Mouse (Mus musculus) cerebellum, postnatal 10 days (tissue): ENCODE results near the gene Olfr1288.

Source experiments
- DNase-seq, 2 experiments: peaks; one replicate each; pipeline ENCODE4 v3.0.0; 2021; ENCODE audit warnings: mixed read lengths in 2 of 2

The Olfr1288 gene

DNA sequence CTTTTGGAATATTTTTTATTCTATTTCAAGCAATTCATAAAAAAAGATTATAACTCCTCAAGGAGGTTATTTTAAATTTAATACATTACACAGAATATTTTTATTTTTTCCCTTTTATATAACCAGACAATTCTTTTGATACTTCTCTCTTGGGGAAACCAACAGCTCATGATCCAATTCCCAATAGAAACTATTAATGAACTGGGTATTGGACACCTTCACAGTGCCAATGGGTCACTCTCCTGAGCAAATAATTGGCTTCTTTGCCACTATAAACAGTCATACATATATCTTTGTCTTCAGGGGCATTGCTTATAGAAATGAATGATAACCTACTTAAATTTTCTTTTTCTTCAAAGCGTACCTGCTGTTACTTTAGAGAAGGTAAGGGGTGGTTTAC is at the start of gene Olfr1288:
Gene Olfr1288, plus strand, starts transcription at position 301 of the 400 bp plus-strand sequence.
- no peak for DNase-seq

DNA sequence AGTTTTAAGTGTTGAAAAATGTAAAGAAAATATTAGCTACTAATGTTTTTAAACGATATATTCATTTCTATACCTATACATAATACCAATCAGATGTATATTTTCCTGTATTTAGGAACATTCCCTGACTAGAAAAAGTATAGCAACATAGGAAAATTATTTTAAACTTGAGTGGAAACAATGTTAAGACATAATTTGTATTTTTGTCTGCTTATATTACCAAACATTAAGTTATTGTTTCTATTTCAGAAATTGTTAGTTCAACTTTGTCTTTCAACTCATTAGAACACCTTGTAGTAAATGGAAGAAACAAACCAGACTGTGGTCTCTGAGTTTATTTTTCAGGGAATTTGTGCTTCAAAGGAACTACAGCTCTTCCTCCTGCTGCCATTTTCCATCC is 25.1 kb upstream of the Olfr1288 start, which contains the start of gene Olfr1287:
Gene Olfr1287, plus strand, starts transcription at position 301 of the 400 bp plus-strand sequence.
- no peak for DNase-seq

DNA sequence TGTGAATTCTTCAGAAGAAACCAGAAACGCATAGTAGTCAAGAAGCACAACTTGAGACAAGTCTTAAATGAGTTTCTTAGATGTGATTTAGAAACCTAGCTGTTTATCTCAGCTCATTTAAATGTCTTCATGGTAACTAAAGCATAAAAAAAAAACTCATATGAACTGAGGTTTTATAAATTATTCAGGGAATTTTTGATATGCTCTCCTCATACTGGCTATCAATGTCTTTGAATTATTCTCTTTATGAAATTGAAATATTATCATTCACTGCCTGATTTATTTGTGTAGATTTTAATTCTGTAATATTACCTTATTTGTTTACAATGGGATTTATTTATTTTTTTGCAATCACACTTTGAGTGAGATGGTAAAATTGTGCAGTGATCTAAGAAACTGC is 6.6 kb downstream of the Olfr1288 start, which contains the start of gene Olfr1289:
Gene Olfr1289, plus strand, starts transcription at position 301 of the 400 bp plus-strand sequence.
- no peak for DNase-seq

DNA sequence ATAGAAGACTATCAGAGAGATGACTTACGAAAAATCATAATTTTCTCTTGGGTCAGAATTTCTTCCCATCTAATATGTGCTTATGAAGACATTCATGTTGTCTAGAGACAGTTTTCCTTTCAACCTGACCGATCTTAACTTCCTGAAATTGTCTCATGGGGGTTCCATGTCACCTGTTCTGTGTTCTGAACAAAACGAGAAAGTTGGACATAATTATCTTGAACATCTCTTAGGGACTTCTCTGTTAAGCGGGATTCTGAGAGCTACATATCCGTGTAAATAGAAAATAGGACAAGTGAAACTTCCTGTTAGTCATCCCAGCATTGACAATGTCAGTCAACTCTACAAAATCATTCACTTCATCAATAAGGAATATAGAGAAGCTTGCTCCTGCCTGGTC is 19.8 kb downstream of the Olfr1288 start, which contains the start of gene Olfr1290:
Gene Olfr1290, minus strand, starts transcription at position 101 of the 400 bp plus-strand sequence.
- DNase-seq: no peak

DNA sequence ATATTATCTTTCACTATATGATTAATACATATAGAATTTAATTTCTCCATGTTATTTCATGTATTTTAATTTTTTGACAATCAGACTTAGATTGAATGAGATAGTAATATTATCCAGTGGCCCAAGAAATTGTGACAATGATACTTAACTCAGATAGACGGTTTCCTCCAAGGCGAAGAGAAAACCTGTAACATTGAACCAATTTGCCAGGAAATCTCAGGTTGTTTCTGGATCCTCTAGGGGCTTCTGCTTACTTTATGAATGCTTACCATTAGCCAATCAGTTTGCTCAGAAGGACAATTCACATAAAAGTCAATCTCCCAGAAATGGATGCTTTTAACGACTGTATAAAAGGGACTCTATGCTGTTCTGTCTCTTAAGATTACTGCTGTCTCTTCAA is 23.0 kb downstream of the Olfr1288 start, which contains the start of gene Olfr1291-ps1:
Gene Olfr1291-ps1, plus strand, starts transcription at position 301 of the 400 bp plus-strand sequence.
- no peak for DNase-seq

DNA sequence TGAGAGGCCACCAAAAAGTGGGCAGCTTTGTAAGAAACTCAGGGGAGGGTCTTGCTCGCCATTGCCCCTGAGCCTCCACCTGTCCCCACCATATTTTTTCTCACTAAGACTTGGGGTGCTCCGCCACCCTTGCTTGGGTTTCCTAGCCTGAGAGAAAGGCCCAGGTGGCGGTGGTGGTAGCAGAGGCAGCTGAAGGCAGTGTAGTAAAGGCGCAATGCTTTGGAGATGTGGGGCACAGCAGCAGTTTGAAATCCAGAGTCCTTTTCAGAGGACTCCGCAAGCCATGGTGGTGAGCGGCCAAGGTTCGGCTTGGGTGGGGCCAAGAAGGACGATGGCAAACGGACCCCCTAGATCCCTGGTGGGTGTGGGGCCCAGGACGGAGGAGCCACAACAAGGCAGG is 43.5 kb downstream of the Olfr1288 start:
- no peak for DNase-seq

DNA sequence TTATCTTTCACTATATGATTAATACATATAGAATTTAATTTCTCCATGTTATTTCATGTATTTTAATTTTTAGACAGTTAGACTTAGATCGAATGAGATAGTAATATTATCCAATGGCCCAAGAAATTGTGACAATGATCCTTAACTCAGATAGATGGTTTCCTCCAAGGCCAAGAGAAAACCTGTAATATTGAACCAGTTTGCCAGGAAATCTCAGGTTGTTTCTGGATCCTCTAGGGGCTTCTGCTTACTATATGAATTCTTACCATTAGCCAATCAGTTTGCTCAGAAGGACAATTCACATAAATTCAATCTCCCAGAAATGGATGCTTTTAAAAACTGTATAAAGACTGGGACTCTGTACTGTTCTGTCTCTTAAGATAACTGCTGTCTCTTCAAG is 51.0 kb downstream of the Olfr1288 start, which contains the start of gene Olfr1293-ps:
Gene Olfr1293-ps, plus strand, starts transcription at position 301 of the 400 bp plus-strand sequence.
- no peak for DNase-seq
